In the genomic region with DNA sequence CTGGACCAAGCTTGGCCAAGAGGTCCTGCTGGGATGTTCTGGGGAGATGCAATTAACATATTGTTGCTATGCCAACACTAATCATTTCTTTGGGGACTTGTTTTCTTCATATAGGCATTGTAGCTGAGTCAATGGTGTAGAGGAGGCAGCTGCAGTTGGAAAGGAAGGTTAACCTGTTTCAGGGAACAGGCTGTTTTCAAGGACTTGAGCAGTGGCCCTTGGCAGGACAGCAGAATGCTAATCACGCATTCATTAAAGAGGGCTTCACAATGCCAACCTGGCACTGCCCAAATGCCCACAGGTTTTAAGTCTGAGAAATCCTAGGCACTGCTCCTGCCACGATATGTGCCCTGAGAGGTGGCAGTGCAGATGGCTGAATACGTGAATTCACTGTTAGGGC, we compare ENCODE assay signal across 11 mouse cellular contexts.
DNase-seq lines count a peak whose midpoint lies in the region; ATAC-seq lines count a peak whose summit lies in the region.
"Had no signal": no experiment of that assay in that cellular context is flagged by ENCODE, and none has a peak within 500 bp of the region (broad histone marks: within the 10 kb centered on the region; RNA-seq: fewer than 3 reads in every experiment).

No protein-coding gene starts in this region.

- H3K4me2 ChIP-seq in hindbrain, embryonic 15.5 days = no peak overlapping the region
- no peak overlapping the region for H3K4me2 ChIP-seq in neural tube, embryonic 14.5 days (ENCODE audit: low read depth, low read length)
- H3K4me2 ChIP-seq: liver, embryonic 13.5 days had no signal

- peak overlapping the region; percentile 65 for H3K27ac ChIP-seq in hindbrain, embryonic 15.5 days (replicated peaks)
- no peak overlapping the region; the same call in 1 of the 2 replicates for H3K27ac ChIP-seq in neural tube, embryonic 14.5 days (ENCODE audit: low read depth, low read length)
- H3K27ac ChIP-seq: liver, embryonic 13.5 days had no signal

- no peaks in the 10 kb centered on the region for H3K36me3 ChIP-seq in hindbrain, embryonic 15.5 days
- H3K36me3 ChIP-seq in neural tube, embryonic 14.5 days (ENCODE audit: control insufficient read depth, insufficient read depth, low read length) = no peaks in the 10 kb centered on the region
- H3K36me3 ChIP-seq: liver, embryonic 13.5 days had no signal

- peaks cover 13% of the 10 kb centered on the region for H3K4me1 ChIP-seq in hindbrain, embryonic 15.5 days (replicated peaks)
- peaks cover 5% of the 10 kb centered on the region; the same call in 1 of the 2 replicates for H3K4me1 ChIP-seq in neural tube, embryonic 14.5 days (ENCODE audit: control insufficient read depth, insufficient read depth, low read length)
- H3K4me1 ChIP-seq: liver, embryonic 13.5 days had no signal

- 33% methylated on average over 3 of the region's 3 CpGs for WGBS in hindbrain, embryonic 15.5 days
- WGBS in neural tube, embryonic 14.5 days = 52% methylated on average over 3 of the region's 3 CpGs

- H3K27me3 ChIP-seq in hindbrain, embryonic 15.5 days = no peaks in the 10 kb centered on the region
- H3K27me3 ChIP-seq in neural tube, embryonic 14.5 days (ENCODE audit: control insufficient read depth, insufficient read depth, low read length) = no peaks in the 10 kb centered on the region
- H3K27me3 ChIP-seq: liver, embryonic 13.5 days had no signal

- H3K4me3 ChIP-seq in hindbrain, embryonic 15.5 days = no peak overlapping the region
- no peak overlapping the region for H3K4me3 ChIP-seq in neural tube, embryonic 14.5 days (ENCODE audit: low read depth, low read length)
- H3K4me3 ChIP-seq: liver, embryonic 13.5 days had no signal

- peak; percentile 18 for DNase-seq in kidney, adult 18-20 months
- no peak for DNase-seq in kidney, postnatal 10 days
- DNase-seq in cerebellum, postnatal 36 days = peak; percentile 42 to 47
- no peak for DNase-seq in frontal cortex, adult 2 months (ENCODE audit: extremely low spot score in 1 of 2, low spot score in 1 of 2)
- DNase-seq in gastrocnemius, postnatal 14 days = no peak
- DNase-seq in urinary bladder, adult 2 months (ENCODE audit: low spot score) = no peak
- DNase-seq: heart, postnatal 4 days; liver, embryonic 13.5 days; thymus, postnatal 14 days had no signal

- peak; percentile 75 for ATAC-seq in hindbrain, embryonic 15.5 days (ENCODE audit: low FRiP score, low read depth)
- peak; percentile 84 for ATAC-seq in neural tube, embryonic 14.5 days (ENCODE audit: low read depth)

- intact Hi-C loops in gastrocnemius, postnatal 14 days (cut with DNase I; ENCODE audit: low total_unique reads) = no loop called here

- H3K9me3 ChIP-seq in hindbrain, embryonic 15.5 days = no peaks in the 10 kb centered on the region
- no peaks in the 10 kb centered on the region for H3K9me3 ChIP-seq in neural tube, embryonic 14.5 days (ENCODE audit: control insufficient read depth, low read length)
- H3K9me3 ChIP-seq: liver, embryonic 13.5 days had no signal

- H3K9ac ChIP-seq in hindbrain, embryonic 15.5 days = no peak overlapping the region
- H3K9ac ChIP-seq in neural tube, embryonic 14.5 days (replicated peaks; ENCODE audit: low read depth, low read length) = no peak overlapping the region
- H3K9ac ChIP-seq: liver, embryonic 13.5 days had no signal

Comparison
In these comparisons a context has a peak if more than half of its experiments do, and no peak if none do; other contexts are left out.
1. DNase-seq: peak in kidney, adult 18-20 months (single experiment) and cerebellum, postnatal 36 days (2 of 2); none in kidney, postnatal 10 days (single experiment), frontal cortex, adult 2 months (0 of 2), gastrocnemius, postnatal 14 days (single experiment) and urinary bladder, adult 2 months (single experiment).